Mouse (Mus musculus): ENCODE measurements around the gene Col24a1.
A peak's percentile ranks its signal among the peaks of the same experiment; 100 is the strongest.
"Not testable (repeated sequence)": the region's sequence is repeated elsewhere in the genome, so short reads cannot be mapped to it uniquely, and the experiment has no call there.

The Col24a1 gene

DNA sequence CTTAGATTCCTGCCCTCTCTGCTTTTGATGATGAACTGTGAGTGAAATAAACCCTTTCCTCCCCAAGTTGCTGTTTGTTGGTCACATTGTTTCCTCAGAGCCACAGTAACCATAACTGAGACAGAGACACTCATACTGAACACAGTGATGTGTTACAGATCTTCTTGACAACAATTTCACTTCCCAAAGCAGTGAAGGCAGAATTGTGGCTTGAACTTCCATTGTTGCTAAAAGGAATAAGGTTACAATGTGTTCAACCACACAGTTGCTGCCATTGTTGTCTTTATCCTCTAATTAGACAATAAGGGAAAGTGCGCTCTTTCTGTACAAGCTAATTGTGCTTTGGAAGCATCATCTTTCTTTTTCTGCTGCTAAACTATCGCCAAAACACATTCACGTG lies 61.7 kb downstream of the Col24a1 start:
- no peak for DNase-seq (ENCODE audit: low spot score in 2 of 2)

DNA sequence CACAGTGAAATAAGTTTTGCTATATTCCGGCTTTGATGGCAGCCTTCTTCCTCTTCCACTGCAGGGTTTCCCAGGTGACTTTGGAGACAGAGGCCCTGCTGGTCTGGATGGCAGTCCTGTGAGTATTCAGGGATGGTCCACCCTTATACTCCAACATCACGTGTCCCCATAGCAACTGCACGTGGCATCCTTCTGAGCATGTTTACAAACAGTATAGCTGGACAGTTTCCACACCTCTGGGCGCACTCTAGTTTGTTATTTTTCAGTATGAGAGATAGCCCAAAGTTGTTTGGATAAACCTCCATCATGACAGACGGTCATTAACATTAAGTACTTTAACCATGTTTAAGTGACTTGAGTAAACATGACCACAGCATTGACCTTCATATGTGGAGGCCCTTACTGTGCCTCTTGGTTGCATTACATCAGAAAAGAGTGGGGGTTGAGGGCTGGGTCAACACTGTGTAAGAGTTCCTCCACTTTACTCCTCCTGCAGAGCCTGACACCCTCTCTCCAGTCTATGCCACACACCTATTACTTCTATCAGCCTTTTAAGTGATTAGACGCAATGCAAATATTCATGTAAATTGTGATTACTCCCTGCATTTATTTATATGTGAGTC lies 64.7 kb downstream of the Col24a1 start:
- DNase-seq (ENCODE audit: low spot score in 2 of 2): no peak

DNA sequence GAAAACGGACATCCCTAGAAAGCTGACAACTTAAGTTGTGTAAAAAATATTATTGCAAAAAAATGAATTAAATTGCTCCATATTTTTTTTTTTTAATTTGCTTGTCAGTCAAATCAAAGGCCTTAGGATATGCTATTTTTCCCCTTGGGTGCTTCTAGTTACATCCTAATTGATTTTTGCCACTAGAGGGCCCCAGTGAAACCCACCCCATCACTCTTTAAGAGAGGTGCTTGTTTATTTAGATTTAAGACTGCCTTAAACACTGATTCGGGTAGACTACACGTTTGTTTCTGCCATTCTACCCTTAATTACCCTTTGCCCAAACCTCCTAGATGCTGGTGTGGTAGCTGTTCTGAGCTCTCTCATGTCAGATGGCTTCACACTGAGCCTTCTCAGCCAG lies 73.0 kb downstream of the Col24a1 start:
- DNase-seq (ENCODE audit: low spot score in 2 of 2): no peak

DNA sequence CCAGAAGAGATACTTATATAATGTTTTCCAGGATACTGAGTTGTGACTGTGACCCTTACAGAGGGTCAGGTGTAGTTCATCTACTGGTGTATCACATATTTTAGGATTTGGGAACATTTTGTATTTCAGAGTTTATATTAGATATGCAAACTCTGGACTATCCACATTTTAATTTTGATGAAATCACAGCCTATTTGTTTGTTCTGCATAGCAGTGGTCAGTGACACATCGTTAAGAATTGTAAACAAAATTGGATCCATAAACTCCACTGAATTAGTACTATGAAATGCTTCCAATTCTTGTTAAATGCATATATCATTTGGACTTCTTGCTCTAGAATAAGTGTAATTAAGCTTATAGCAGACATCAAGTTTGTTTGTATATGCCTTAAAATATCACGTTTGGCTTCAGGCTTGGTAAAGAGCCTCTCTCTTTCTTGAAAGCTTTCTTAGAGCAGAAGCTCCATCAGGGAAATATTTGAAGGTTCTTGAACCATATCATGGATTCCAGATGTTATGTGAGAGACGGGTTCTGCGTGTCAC lies 75.0 kb downstream of the Col24a1 start:
- no peak for DNase-seq (ENCODE audit: low spot score in 2 of 2)

DNA sequence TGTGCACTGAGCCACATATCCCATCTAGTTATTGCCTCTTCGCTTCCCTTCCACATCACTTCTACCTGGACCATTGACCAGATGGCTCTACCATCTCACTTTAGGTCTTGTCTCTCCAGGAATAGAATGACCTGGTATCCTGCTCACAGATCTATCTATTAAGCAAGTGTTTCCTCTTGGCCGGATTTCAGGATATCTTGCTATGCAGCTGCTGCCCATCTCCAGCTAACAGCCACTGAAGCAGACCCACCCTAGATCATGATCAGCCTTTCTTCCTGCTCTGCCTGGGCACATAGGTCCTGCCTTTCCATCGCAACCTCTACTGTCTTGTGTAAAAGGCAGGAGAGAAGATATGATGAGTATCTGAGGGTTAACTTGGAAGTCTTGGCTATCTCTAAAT lies 84.0 kb downstream of the Col24a1 start:
- no peak for DNase-seq (ENCODE audit: low spot score in 2 of 2)

GRCm38 (mm10) chr3:145383095-145383494 lies 90.8 kb downstream of the Col24a1 start:
- DNase-seq (ENCODE audit: low spot score in 2 of 2): no peak

DNA sequence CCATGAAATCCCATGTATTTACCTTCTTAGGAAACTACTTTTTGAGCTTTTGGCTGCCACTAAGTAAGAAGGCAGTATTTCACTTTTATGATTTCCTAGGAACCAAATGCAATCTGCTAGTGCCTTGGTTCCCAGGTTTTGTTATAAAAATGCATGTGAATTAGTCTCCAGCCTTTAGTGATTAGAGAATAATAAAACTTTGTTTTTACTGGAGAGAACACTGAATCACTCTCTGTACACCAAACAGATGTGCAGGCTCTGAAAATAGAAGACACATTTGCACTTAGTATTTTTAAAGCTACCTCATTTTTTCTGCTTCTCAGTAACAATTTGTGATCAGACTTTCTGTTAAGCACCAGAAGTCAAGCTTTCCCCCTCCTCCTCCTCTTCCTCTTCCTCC lies 94.2 kb downstream of the Col24a1 start:
- no peak for DNase-seq (ENCODE audit: low spot score in 2 of 2)

GRCm38 (mm10) chr3:145390681-145391080 lies 98.4 kb downstream of the Col24a1 start:
- no peak for DNase-seq (ENCODE audit: low spot score in 2 of 2)

DNA sequence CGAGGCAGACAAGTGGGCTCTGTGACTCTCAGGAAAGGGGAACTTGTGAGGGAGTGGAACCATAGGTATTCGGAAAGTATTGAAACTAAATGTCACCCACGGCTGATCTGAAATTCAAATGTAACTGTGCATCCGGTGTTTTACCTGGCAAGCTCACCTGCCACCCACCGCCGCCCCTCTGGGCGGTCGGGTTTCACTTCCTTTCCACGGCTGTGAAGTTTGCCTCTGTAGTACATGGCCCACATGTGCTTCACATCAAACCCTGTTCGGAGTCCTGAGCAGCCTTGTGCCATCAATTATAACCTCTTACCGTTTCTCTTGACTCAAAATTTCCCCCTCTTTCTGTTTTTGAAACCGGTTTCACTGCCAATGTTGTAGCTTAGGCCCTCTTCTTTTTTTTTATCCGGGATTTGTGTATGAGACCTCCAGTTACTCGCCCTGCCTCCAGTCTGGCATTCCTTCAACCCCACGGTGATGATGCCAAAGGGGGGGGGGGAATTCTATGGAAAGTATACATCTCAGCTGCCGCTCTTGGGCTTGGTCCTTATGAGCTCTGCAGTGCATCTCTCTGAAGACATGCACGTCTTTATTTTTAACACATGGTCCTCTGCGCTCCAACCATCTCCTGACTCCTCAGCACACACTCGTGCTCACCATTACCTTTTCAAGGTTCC lies 99.9 kb downstream of the Col24a1 start:
- DNase-seq (ENCODE audit: low spot score in 2 of 2): no peak

DNA sequence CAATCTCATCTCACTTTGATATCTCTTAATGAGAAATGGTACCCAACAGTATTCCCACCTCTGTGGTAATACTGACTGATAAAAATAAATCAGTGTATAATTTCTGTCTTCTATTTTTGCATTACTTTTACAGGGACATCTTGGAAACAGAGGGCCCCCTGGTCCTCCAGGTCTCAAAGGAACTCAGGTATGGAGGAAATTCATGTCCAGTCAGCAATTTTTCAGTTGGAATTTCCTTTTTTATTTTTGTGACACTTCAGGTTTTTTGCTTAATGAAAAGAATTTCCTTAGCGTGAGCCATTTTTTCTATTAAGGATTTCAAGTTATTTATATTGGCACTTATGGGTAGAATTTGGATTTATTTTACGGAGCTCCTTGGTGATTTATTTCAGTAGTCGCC lies 106.9 kb downstream of the Col24a1 start:
- no peak for DNase-seq (ENCODE audit: low spot score in 2 of 2)

DNA sequence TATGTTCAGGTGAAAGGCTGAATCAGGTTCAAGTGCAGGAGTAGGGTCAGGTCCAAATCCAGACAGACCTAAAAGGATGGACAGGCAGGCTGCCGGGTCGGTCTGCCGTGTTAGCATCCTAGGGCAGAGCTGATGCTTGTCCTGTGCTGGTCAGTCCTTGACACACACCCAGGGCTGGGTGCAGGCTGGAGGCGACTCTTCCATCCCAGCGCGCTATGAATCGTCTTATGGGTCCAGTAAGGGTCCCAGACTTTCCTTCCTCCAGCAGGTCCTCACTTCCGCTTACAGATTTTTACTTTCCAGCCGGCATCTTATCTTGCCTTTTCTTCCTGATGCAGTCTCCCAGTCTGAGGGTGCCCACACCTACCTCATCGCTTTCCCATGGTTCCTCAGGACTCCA lies 110.0 kb downstream of the Col24a1 start:
- DNase-seq (ENCODE audit: low spot score in 2 of 2): no peak

- no peak for DNase-seq (ENCODE audit: low spot score in 2 of 2)
These were observed 110.7 kb downstream of the Col24a1 start for GRCm38 (mm10) chr3:145402994-145403393.

DNA sequence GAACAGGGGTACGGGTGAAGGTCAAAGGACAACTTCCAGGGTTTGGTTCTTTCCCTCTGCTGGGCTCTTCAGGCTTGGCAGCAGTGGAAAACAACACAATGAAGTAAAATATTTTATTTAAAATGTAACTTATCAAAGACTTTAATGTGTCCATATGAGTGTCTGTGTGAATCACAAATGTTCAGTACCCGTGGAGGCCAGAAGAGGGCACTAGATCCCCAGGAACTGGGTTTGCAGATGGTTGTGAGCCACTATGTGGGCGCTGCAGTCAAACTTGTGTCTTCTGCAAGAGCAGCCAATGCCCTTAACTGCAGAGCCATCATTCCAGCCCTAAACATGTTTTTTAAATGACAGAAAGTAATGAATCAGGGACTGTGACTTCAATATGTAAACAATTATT lies 115.8 kb downstream of the Col24a1 start:
- no peak for DNase-seq (ENCODE audit: low spot score in 2 of 2)

DNA sequence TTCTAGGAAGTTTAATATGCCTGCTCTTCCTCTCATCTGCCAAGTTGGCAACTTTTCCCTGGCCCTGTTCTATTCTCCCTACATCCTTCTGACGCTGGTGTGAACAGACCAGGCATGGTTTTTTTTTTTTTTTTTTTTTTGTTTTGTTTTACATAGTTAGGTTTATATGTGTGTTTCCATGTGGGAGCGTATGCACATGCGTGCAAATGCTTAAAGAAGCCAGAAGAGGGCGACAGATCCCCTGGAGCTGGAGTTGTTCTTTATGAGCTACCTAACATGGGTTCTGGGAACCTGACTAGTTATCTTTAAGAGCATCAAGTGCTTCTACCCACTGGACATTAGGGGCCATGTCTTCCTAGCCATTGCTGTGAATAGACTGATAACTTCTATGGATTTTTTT lies 119.9 kb downstream of the Col24a1 start:
- DNase-seq (ENCODE audit: low spot score in 2 of 2): no peak

GRCm38 (mm10) chr3:145414362-145414761 lies 122.1 kb downstream of the Col24a1 start:
- no peak for DNase-seq (ENCODE audit: low spot score in 2 of 2)

GRCm38 (mm10) chr3:145417809-145418208 lies 125.5 kb downstream of the Col24a1 start:
- DNase-seq (ENCODE audit: low spot score in 2 of 2): no peak

GRCm38 (mm10) chr3:145420421-145420820 lies 128.1 kb downstream of the Col24a1 start:
- DNase-seq (ENCODE audit: low spot score in 2 of 2): no peak

DNA sequence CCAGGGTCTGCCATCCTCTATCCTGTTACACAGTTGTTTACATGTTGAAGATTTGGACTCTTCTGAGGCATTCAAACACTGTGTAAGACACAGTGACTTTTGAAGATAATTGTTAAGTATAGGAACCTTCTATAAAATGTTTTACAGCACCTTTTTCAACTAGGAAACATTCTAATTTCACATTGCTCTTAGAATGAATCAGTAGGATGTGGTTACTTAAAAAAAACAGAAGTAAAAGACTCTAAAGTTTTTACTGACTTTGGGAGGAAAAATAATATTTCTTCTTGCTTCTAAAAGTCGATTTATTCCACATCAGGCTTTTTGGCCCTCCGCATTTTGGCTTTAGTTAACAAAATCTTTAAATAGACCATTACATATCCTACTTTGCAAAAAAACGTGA lies 129.8 kb downstream of the Col24a1 start:
- no peak for DNase-seq (ENCODE audit: low spot score in 2 of 2)

DNA sequence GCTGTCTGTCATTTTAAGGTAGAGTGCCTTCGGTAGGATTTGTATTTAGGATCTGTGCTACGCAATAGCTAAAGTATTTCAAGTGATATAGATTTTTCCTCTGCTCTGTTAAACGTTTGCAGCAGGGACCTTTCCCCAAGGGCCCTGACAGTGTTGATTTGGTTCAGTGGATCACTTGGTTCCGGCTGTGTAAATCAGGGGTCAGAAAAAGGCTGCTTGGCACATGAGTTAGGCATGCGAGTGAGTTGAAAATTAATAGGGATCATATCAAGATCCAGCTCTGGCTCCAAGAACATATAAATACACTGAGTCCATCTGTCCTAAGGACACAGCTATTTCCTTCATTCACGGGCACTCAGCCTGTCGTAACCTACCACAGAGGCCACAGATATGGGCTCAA lies 146.1 kb downstream of the Col24a1 start:
- no peak for DNase-seq (ENCODE audit: low spot score in 2 of 2)

GRCm38 (mm10) chr3:145439086-145439485 lies 146.8 kb downstream of the Col24a1 start:
- DNase-seq (ENCODE audit: low spot score in 2 of 2): no peak

GRCm38 (mm10) chr3:145440993-145441392 lies 148.7 kb downstream of the Col24a1 start:
- no peak for DNase-seq (ENCODE audit: low spot score in 2 of 2)

GRCm38 (mm10) chr3:145442268-145442667 lies 150.0 kb downstream of the Col24a1 start:
- peak in 1 of 2 experiments; percentile 48 for DNase-seq (ENCODE audit: low spot score in 2 of 2)

DNA sequence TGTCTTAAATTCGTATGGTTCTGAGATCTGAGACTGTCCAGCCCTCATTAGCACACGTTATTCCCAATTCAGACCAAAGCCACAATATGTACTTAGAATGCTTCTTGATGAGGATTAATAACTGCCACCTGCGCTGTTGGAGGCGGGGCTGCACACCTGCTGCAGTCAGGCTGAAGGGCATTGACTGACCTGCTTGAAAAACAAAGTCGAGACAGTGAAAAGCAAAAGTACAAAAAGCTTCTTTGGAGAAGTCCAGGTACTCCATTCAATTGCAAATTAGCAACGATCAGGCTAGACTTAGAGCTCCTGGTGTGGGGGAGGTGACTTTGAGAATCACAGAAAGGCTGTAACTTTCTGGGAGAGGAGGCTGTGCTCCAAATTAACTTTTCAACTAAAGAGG lies 150.9 kb downstream of the Col24a1 start:
- DNase-seq (ENCODE audit: low spot score in 2 of 2): not testable (repeated sequence)

- no peak for DNase-seq (ENCODE audit: low spot score in 2 of 2)
These were observed 164.8 kb downstream of the Col24a1 start for GRCm38 (mm10) chr3:145457039-145457438.

All from right cerebral cortex, adult 2 months (tissue).